Mouse (Mus musculus) cerebellum, postnatal 14 days (tissue): ENCODE measurements around the gene Tbc1d9.
"Not testable (repeated sequence)": the region's sequence is repeated elsewhere in the genome, so short reads cannot be mapped to it uniquely, and the experiment has no call there.

Experiments used
- DNase-seq, 2 experiments: peaks; one replicate each; pipeline ENCODE4 v3.0.0; 2021; ENCODE audit warnings: mixed read lengths in 2 of 2

Tbc1d9 gene

GRCm38 (mm10) chr8:83239341-83239740 is 74.2 kb downstream of the Tbc1d9 start:
- DNase-seq = peak; percentile 46 to 60

- DNase-seq = no peak
Observed at GRCm38 (mm10) chr8:83244151-83244550, 79.0 kb downstream of the Tbc1d9 start.

- DNase-seq = no peak
Observed at GRCm38 (mm10) chr8:83250858-83251257, 85.7 kb downstream of the Tbc1d9 start.

GRCm38 (mm10) chr8:83251362-83252246 is 86.5 kb downstream of the Tbc1d9 start:
- no peak for DNase-seq

GRCm38 (mm10) chr8:83252791-83253190 is 87.6 kb downstream of the Tbc1d9 start:
- no peak for DNase-seq

GRCm38 (mm10) chr8:83257631-83258030 is 92.5 kb downstream of the Tbc1d9 start:
- DNase-seq = no peak

GRCm38 (mm10) chr8:83260418-83261215 is 95.5 kb downstream of the Tbc1d9 start:
- DNase-seq = peak; percentile 63 to 66

- no peak for DNase-seq
Observed at GRCm38 (mm10) chr8:83271172-83271571, 106.0 kb downstream of the Tbc1d9 start.

GRCm38 (mm10) chr8:83272464-83272863 is 107.3 kb downstream of the Tbc1d9 start:
- DNase-seq = no peak

GRCm38 (mm10) chr8:83274470-83274869 is 109.3 kb downstream of the Tbc1d9 start:
- DNase-seq = no peak

- DNase-seq = no peak
Observed at GRCm38 (mm10) chr8:83278431-83278830, 113.3 kb downstream of the Tbc1d9 start.

GRCm38 (mm10) chr8:83285391-83285790 is 120.2 kb downstream of the Tbc1d9 start:
- peak; percentile 40 to 57 for DNase-seq

GRCm38 (mm10) chr8:83290176-83290575 is 125.0 kb downstream of the Tbc1d9 start, which contains the start of gene Ucp1:
Gene Ucp1, plus strand, starts transcription at chr8:83290352.
- DNase-seq = peak; percentile 35 to 45

- DNase-seq = no peak
Observed at GRCm38 (mm10) chr8:83297375-83297774, 132.2 kb downstream of the Tbc1d9 start.

GRCm38 (mm10) chr8:83300135-83300534 is 135.0 kb downstream of the Tbc1d9 start:
- no peak for DNase-seq

- DNase-seq = no peak
Observed at GRCm38 (mm10) chr8:83304946-83305345, 139.8 kb downstream of the Tbc1d9 start.

GRCm38 (mm10) chr8:83309836-83310235 is 144.7 kb downstream of the Tbc1d9 start:
- no peak for DNase-seq

GRCm38 (mm10) chr8:83315084-83315483 is 149.9 kb downstream of the Tbc1d9 start:
- not testable (repeated sequence) for DNase-seq

GRCm38 (mm10) chr8:83315691-83316090 is 150.5 kb downstream of the Tbc1d9 start:
- no peak for DNase-seq

GRCm38 (mm10) chr8:83320543-83320942 is 155.4 kb downstream of the Tbc1d9 start:
- DNase-seq = no peak

- no peak for DNase-seq
Observed at GRCm38 (mm10) chr8:83322374-83322773, 157.2 kb downstream of the Tbc1d9 start.
